Mouse (Mus musculus) gastrocnemius, adult 2 months (tissue): ENCODE measurements around the gene Crip1. TPM values are rescaled to one million over a fixed set of nuclear protein-coding genes. Genes with fewer than 3 reads are reported as not detected.

Experiments
- DNase-seq: peaks from one replicate; pipeline ENCODE4 v3.0.0; 2022
- H3K27ac ChIP-seq: fragments of 200-600 bp; 2 replicates; pipeline ENCODE4 v1.8.1; 2022; ENCODE audit warnings: mild to moderate bottlenecking
- H3K4me3 ChIP-seq: fragments of 200-600 bp; 2 replicates; pipeline ENCODE4 v1.8.1; 2022; ENCODE audit warnings: mild to moderate bottlenecking, moderate library complexity
- CTCF ChIP-seq: fragments of 200-600 bp; IDR thresholded peaks from 2 replicates; pipeline ENCODE4 v1.8.1; 2022; ENCODE audit warnings: antibody characterized with exemption, mild to moderate bottlenecking, moderate library complexity
- intact Hi-C: fragments of 180-260 bp; cut with DNase I; formaldehyde crosslinking; loops from one replicate; pipeline ENCODE4 v1.15.1; 2025
- total RNA-seq, 2 experiments: library from RNA; stranded (reverse); gene quantifications; 2 replicates each; pipeline ENCODE4 v1.2.3; 2021

The Crip1 gene
- total RNA-seq, 2 experiments from 2014 or later: 71.2 to 113 TPM

- no peak for TF ChIP-seq CTCF
- H3K27ac ChIP-seq: peak overlapping the region; percentile 35; the same call in 1 of the 2 replicates
- intact Hi-C loops: loop anchor here (10.0 kb wide), 1 partner anchor 233 kb away; no protein-coding TSS in a partner anchor
- H3K4me3 ChIP-seq: no peak overlapping the region
- no peak for DNase-seq
Observed at GRCm38 (mm10) chr12:113107431-113108124, 38.5 kb upstream of the Crip1 start.

- H3K4me3 ChIP-seq: no peak overlapping the region
- intact Hi-C loops: loop anchor here (10.0 kb wide), 1 partner anchor 234 kb away; no protein-coding TSS in a partner anchor
- no peak for TF ChIP-seq CTCF
Observed at GRCm38 (mm10) chr12:113108528-113109283, 37.4 kb upstream of the Crip1 start.

GRCm38 (mm10) chr12:113109801-113110200, 36.3 kb upstream of the Crip1 start:
- Histone ChIP-seq H3K27ac (no peak overlapping the region), H3K4me3 (no peak overlapping the region)
- intact Hi-C loops: loop anchor here (10.0 kb wide), 1 partner anchor 235 kb away; no protein-coding TSS in a partner anchor
- TF ChIP-seq CTCF: no peak
- DNase-seq: no peak

More at GRCm38 (mm10) chr12:113108528-113109283, 37.4 kb upstream of the Crip1 start:
- H3K27ac ChIP-seq: peak overlapping the region; percentile 13; the same call in 1 of the 2 replicates
- no peak for DNase-seq

- intact Hi-C loops: no loop called here
- Histone ChIP-seq H3K4me3 (no peak overlapping the region), H3K27ac (no peak overlapping the region)
- TF ChIP-seq CTCF: no peak
- DNase-seq: no peak
Observed at GRCm38 (mm10) chr12:113114141-113114540, 32.0 kb upstream of the Crip1 start.

- Histone ChIP-seq H3K27ac (no peak overlapping the region), H3K4me3 (no peak overlapping the region)
- intact Hi-C loops: no loop called here
- DNase-seq: no peak
- no peak for TF ChIP-seq CTCF
Observed at GRCm38 (mm10) chr12:113114856-113115538, 31.1 kb upstream of the Crip1 start.

- TF ChIP-seq CTCF: peak; percentile 97
- intact Hi-C loops: loop anchor here (1.0 kb wide), 1 partner anchor 37 kb away; the partner anchor contains the start of gene Tedc1
- H3K27ac ChIP-seq: peak overlapping the region; percentile 4; the same call in 1 of the 2 replicates
- DNase-seq: peak; percentile 89
- H3K4me3 ChIP-seq: no peak overlapping the region
Observed at GRCm38 (mm10) chr12:113119516-113120410, 26.4 kb upstream of the Crip1 start.

- H3K27ac ChIP-seq: peak overlapping the region; percentile 92
- intact Hi-C loops: no loop called here
Observed at GRCm38 (mm10) chr12:113124726-113125125, 21.4 kb upstream of the Crip1 start.

GRCm38 (mm10) chr12:113130732-113131131, 15.4 kb upstream of the Crip1 start:
- Histone ChIP-seq H3K27ac (no peak overlapping the region), H3K4me3 (no peak overlapping the region)
- DNase-seq: no peak
- intact Hi-C loops: no loop called here
- TF ChIP-seq CTCF: no peak

More at GRCm38 (mm10) chr12:113124726-113125125, 21.4 kb upstream of the Crip1 start:
- no peak overlapping the region for H3K4me3 ChIP-seq
- peak; percentile 82 for DNase-seq
- TF ChIP-seq CTCF: no peak

GRCm38 (mm10) chr12:113131601-113132000, 14.5 kb upstream of the Crip1 start:
- no peak for TF ChIP-seq CTCF
- no peak overlapping the region for H3K4me3 ChIP-seq
- intact Hi-C loops: no loop called here
- H3K27ac ChIP-seq: peak overlapping the region; percentile 68
- DNase-seq: no peak

GRCm38 (mm10) chr12:113132567-113132966, 13.5 kb upstream of the Crip1 start:
- Histone ChIP-seq H3K4me3 (no peak overlapping the region), H3K27ac (peak overlapping the region; percentile 68)
- no peak for TF ChIP-seq CTCF
- DNase-seq: peak; percentile 83
- intact Hi-C loops: no loop called here

GRCm38 (mm10) chr12:113133260-113133659, 12.9 kb upstream of the Crip1 start:
- peak overlapping the region; percentile 68 for H3K27ac ChIP-seq
- no peak for TF ChIP-seq CTCF
- H3K4me3 ChIP-seq: no peak overlapping the region; the same call in 1 of the 2 replicates
- intact Hi-C loops: no loop called here
- DNase-seq: no peak
